Mouse (Mus musculus): ENCODE results near the gene Pick1. TPM values are rescaled to one million over a fixed set of nuclear protein-coding genes. Genes with fewer than 3 reads are reported as not detected.

Pick1 gene
- polyA plus RNA-seq, 1 experiment from 2014 or later: 18.7 TPM

DNA sequence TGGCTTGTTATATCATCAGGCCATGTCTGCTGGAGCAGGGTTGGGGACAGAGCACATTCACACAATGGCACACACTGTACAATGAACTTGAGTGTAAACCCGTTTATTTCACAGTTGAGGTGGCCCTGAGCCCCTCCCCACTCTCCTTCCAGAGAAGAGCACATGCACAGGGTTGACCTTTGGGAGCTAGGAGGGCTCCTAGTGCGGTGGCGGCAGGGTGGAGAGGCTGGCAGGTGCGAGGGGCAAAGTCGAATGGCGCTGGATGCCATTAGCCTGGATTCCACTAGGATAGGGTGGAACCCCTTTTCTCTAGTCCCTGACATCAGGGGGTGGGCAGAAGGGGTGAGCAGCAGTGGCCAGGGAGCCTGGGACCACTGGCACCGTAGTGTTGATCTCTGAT lies 57.2 kb downstream of the Pick1 start:
- H3K27me3 ChIP-seq (ENCODE audit: control insufficient read depth, insufficient read depth, low read length): no peaks in the 10 kb centered on the region
- ATAC-seq (ENCODE audit: low FRiP score) (no peak), DNase-seq (ENCODE audit: low spot score, missing footprints) (no peak)
- no peak overlapping the region for H3K27ac ChIP-seq (ENCODE audit: low read depth, low read length)
- H3K4me2 ChIP-seq: no peak overlapping the region
- no peaks in the 10 kb centered on the region for H3K4me1 ChIP-seq (ENCODE audit: control insufficient read depth, insufficient read depth, low read length)
- H3K9ac ChIP-seq (ENCODE audit: low read length): no peak overlapping the region
- 87% methylated on average over 7 of the region's 7 CpGs for WGBS
- H3K36me3 ChIP-seq (ENCODE audit: control insufficient read depth, insufficient read depth, low read length): no peaks in the 10 kb centered on the region; the same call in 1 of the 2 replicates
- H3K9me3 ChIP-seq (ENCODE audit: control insufficient read depth, low read length): no peaks in the 10 kb centered on the region
- no peak overlapping the region for H3K4me3 ChIP-seq (ENCODE audit: low read depth, low read length)

- Histone ChIP-seq H3K36me3 (ENCODE audit: control insufficient read depth, insufficient read depth, low read length) (no peaks in the 10 kb centered on the region; the same call in 1 of the 2 replicates), H3K9me3 (ENCODE audit: control insufficient read depth, low read length) (no peaks in the 10 kb centered on the region), H3K4me1 (ENCODE audit: control insufficient read depth, insufficient read depth, low read length) (no peaks in the 10 kb centered on the region), H3K9ac (ENCODE audit: low read length) (no peak overlapping the region), H3K27me3 (ENCODE audit: control insufficient read depth, insufficient read depth, low read length) (no peaks in the 10 kb centered on the region), H3K4me3 (ENCODE audit: low read depth, low read length) (no peak overlapping the region), H3K27ac (ENCODE audit: low read depth, low read length) (no peak overlapping the region), H3K4me2 (no peak overlapping the region)
- WGBS: 90% methylated on average over 7 of the region's 7 CpGs
- ATAC-seq (ENCODE audit: low FRiP score) (no peak), DNase-seq (ENCODE audit: low spot score, missing footprints) (no peak)
Observed at GRCm38 (mm10) chr15:79287091-79287490, 58.1 kb downstream of the Pick1 start.

DNA sequence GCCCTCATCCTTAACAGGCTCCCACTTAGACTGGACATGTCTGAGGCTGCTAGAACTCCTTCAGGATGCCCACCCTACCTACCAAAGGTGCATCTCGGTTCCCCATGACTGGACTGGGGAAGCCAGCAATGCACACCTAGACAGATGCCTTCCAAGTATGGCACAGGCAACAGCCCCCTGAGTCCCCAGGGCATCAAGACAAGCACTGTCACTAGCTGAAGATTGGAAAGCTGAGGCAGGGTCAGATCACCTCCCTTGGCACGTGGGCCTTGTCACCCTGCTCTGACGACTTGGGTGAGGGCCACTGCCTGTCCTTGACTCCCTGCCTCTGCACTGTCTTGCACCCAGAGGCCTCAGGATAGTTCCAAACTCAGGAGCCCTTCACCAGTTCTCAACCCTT lies 59.4 kb downstream of the Pick1 start:
- Histone ChIP-seq H3K9me3 (ENCODE audit: control insufficient read depth, low read length) (no peaks in the 10 kb centered on the region), H3K4me1 (ENCODE audit: control insufficient read depth, insufficient read depth, low read length) (no peaks in the 10 kb centered on the region), H3K36me3 (ENCODE audit: control insufficient read depth, insufficient read depth, low read length) (no peaks in the 10 kb centered on the region; the same call in 1 of the 2 replicates), H3K4me3 (ENCODE audit: low read depth, low read length) (no peak overlapping the region), H3K4me2 (no peak overlapping the region), H3K27me3 (ENCODE audit: control insufficient read depth, insufficient read depth, low read length) (no peaks in the 10 kb centered on the region), H3K27ac (ENCODE audit: low read depth, low read length) (no peak overlapping the region), H3K9ac (ENCODE audit: low read length) (no peak overlapping the region)
- WGBS: 91% methylated on average over 3 of the region's 3 CpGs
- ATAC-seq (ENCODE audit: low FRiP score) (no peak), DNase-seq (ENCODE audit: low spot score, missing footprints) (no peak)

GRCm38 (mm10) chr15:79289441-79289840 lies 60.5 kb downstream of the Pick1 start:
- Histone ChIP-seq H3K27me3 (ENCODE audit: control insufficient read depth, insufficient read depth, low read length) (no peaks in the 10 kb centered on the region), H3K36me3 (ENCODE audit: control insufficient read depth, insufficient read depth, low read length) (no peaks in the 10 kb centered on the region; the same call in 1 of the 2 replicates), H3K4me3 (ENCODE audit: low read depth, low read length) (no peak overlapping the region), H3K9ac (ENCODE audit: low read length) (no peak overlapping the region), H3K9me3 (ENCODE audit: control insufficient read depth, low read length) (no peaks in the 10 kb centered on the region), H3K4me2 (no peak overlapping the region), H3K27ac (ENCODE audit: low read depth, low read length) (no peak overlapping the region), H3K4me1 (ENCODE audit: control insufficient read depth, insufficient read depth, low read length) (no peaks in the 10 kb centered on the region)
- WGBS: 94% methylated on average over 12 of the region's 12 CpGs
- ATAC-seq (ENCODE audit: low FRiP score): no peak
- DNase-seq (ENCODE audit: low spot score, missing footprints): no peak

- Histone ChIP-seq H3K27me3 (ENCODE audit: control insufficient read depth, insufficient read depth, low read length) (no peaks in the 10 kb centered on the region), H3K9me3 (ENCODE audit: control insufficient read depth, low read length) (no peaks in the 10 kb centered on the region), H3K27ac (ENCODE audit: low read depth, low read length) (no peak overlapping the region), H3K4me2 (no peak overlapping the region), H3K9ac (ENCODE audit: low read length) (no peak overlapping the region), H3K4me1 (ENCODE audit: control insufficient read depth, insufficient read depth, low read length) (no peaks in the 10 kb centered on the region), H3K4me3 (ENCODE audit: low read depth, low read length) (no peak overlapping the region), H3K36me3 (ENCODE audit: control insufficient read depth, insufficient read depth, low read length) (no peaks in the 10 kb centered on the region; the same call in 1 of the 2 replicates)
- WGBS: 88% methylated on average over 3 of the region's 3 CpGs
- DNase-seq (ENCODE audit: low spot score, missing footprints): no peak
- ATAC-seq (ENCODE audit: low FRiP score): no peak
Observed at GRCm38 (mm10) chr15:79290340-79290739, 61.4 kb downstream of the Pick1 start.

DNA sequence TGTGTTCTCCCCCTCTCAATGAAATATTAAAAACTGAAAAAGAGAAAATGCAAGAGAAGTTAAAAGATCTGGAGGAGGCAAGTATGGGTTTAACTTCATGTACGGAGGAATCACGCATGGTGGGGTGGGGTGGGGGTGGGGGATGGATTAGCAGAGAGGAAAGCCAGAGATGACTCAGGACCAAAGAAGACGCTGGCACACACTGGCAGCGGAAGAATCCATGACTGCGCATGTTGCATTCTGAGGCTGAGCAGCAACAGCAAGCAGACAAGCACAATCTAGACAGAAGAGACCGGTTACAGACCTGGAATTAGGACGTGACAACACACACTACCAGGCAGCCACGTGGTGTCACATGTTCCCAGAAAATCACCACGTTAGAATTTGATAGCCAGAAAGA lies 63.8 kb downstream of the Pick1 start:
- H3K4me1 ChIP-seq (ENCODE audit: control insufficient read depth, insufficient read depth, low read length): no peaks in the 10 kb centered on the region
- no peak for DNase-seq (ENCODE audit: low spot score, missing footprints)
- H3K9me3 ChIP-seq (ENCODE audit: control insufficient read depth, low read length): no peaks in the 10 kb centered on the region
- no peak overlapping the region for H3K9ac ChIP-seq (ENCODE audit: low read length)
- no peak overlapping the region for H3K27ac ChIP-seq (ENCODE audit: low read depth, low read length)
- H3K27me3 ChIP-seq (ENCODE audit: control insufficient read depth, insufficient read depth, low read length): no peaks in the 10 kb centered on the region
- WGBS: 91% methylated on average over 9 of the region's 9 CpGs
- H3K4me2 ChIP-seq: no peak overlapping the region
- H3K4me3 ChIP-seq (ENCODE audit: low read depth, low read length): no peak overlapping the region
- H3K36me3 ChIP-seq (ENCODE audit: control insufficient read depth, insufficient read depth, low read length): no peaks in the 10 kb centered on the region
- ATAC-seq (ENCODE audit: low FRiP score): no peak

- H3K27ac ChIP-seq (ENCODE audit: low read depth, low read length): no peak overlapping the region
- no peak overlapping the region for H3K4me2 ChIP-seq
- H3K4me3 ChIP-seq (ENCODE audit: low read depth, low read length): no peak overlapping the region
- H3K27me3 ChIP-seq (ENCODE audit: control insufficient read depth, insufficient read depth, low read length): no peaks in the 10 kb centered on the region
- H3K9me3 ChIP-seq (ENCODE audit: control insufficient read depth, low read length): no peaks in the 10 kb centered on the region
- no peaks in the 10 kb centered on the region for H3K4me1 ChIP-seq (ENCODE audit: control insufficient read depth, insufficient read depth, low read length)
- DNase-seq (ENCODE audit: low spot score, missing footprints): no peak
- H3K9ac ChIP-seq (ENCODE audit: low read length): no peak overlapping the region
- WGBS: 87% methylated on average over 6 of the region's 6 CpGs
- ATAC-seq (ENCODE audit: low FRiP score): no peak
- no peaks in the 10 kb centered on the region for H3K36me3 ChIP-seq (ENCODE audit: control insufficient read depth, insufficient read depth, low read length)
Observed at GRCm38 (mm10) chr15:79298553-79298952, 69.6 kb downstream of the Pick1 start.

Other genes starting within 250 kb of the Pick1 start
- gene H1f0, start 200.7 kb upstream of the Pick1 start, polyA plus RNA-seq (2014; fragmentation: Nextera tagmentation; extraction: Ambion mirVana): 355 and 376 TPM in 2 replicates
- not detected in 2 replicates for gene Galr3, start 187.3 kb upstream of the Pick1 start, polyA plus RNA-seq (2014; fragmentation: Nextera tagmentation; extraction: Ambion mirVana)
- gene Ankrd54, start 166.3 kb upstream of the Pick1 start, polyA plus RNA-seq (2014; fragmentation: Nextera tagmentation; extraction: Ambion mirVana): 52.7 and 53.5 TPM in 2 replicates
- gene Eif3l, start 154.0 kb upstream of the Pick1 start, polyA plus RNA-seq (2014; fragmentation: Nextera tagmentation; extraction: Ambion mirVana): 242 and 251 TPM in 2 replicates
- gene Micall1, start 120.3 kb upstream of the Pick1 start, polyA plus RNA-seq (2014; fragmentation: Nextera tagmentation; extraction: Ambion mirVana): 5.2 and 5.4 TPM in 2 replicates
- gene Polr2f, start 88.2 kb upstream of the Pick1 start, polyA plus RNA-seq (2014; fragmentation: Nextera tagmentation; extraction: Ambion mirVana): 354 and 362 TPM in 2 replicates
- gene 1700088E04Rik, start 87.9 kb upstream of the Pick1 start, polyA plus RNA-seq (2014; fragmentation: Nextera tagmentation; extraction: Ambion mirVana): 9.5 and 10.2 TPM in 2 replicates
- 0.64 and 0.95 TPM in 2 replicates for gene Sox10, start 63.9 kb upstream of the Pick1 start, polyA plus RNA-seq (2014; fragmentation: Nextera tagmentation; extraction: Ambion mirVana)
- 0.12 and 0.57 TPM in 2 replicates for gene Gm49486, start 218 bp downstream of the Pick1 start, polyA plus RNA-seq (2014; fragmentation: Nextera tagmentation; extraction: Ambion mirVana)
- gene Slc16a8, start 25.6 kb downstream of the Pick1 start, polyA plus RNA-seq (2014; fragmentation: Nextera tagmentation; extraction: Ambion mirVana): 0.14 and 0.15 TPM in 2 replicates
- 0.27 and 1.5 TPM in 2 replicates for gene Baiap2l2, start 56.4 kb downstream of the Pick1 start, polyA plus RNA-seq (2014; fragmentation: Nextera tagmentation; extraction: Ambion mirVana)
- gene Pla2g6, start 99.2 kb downstream of the Pick1 start, polyA plus RNA-seq (2014; fragmentation: Nextera tagmentation; extraction: Ambion mirVana): 18.4 and 20.6 TPM in 2 replicates
- gene Maff, start 117.4 kb downstream of the Pick1 start, polyA plus RNA-seq (2014; fragmentation: Nextera tagmentation; extraction: Ambion mirVana): 1.0 and 2.3 TPM in 2 replicates
- gene Tmem184b, start 174.4 kb downstream of the Pick1 start, polyA plus RNA-seq (2014; fragmentation: Nextera tagmentation; extraction: Ambion mirVana): 25.5 and 33.8 TPM in 2 replicates
- 175 and 182 TPM in 2 replicates for gene Csnk1e, start 226.4 kb downstream of the Pick1 start, polyA plus RNA-seq (2014; fragmentation: Nextera tagmentation; extraction: Ambion mirVana)